Mouse (Mus musculus): ENCODE results near the gene Hist2h2ac. TPM values are rescaled to one million over a fixed set of nuclear protein-coding genes. Genes with fewer than 3 reads are reported as not detected.
A peak's percentile ranks its signal among the peaks of the same experiment; 100 is the strongest.
"Not testable (repeated sequence)": the region's sequence is repeated elsewhere in the genome, so short reads cannot be mapped to it uniquely, and the experiment has no call there.

Hist2h2ac gene
- polyA plus RNA-seq, 1 experiment = 0.76 TPM

DNA sequence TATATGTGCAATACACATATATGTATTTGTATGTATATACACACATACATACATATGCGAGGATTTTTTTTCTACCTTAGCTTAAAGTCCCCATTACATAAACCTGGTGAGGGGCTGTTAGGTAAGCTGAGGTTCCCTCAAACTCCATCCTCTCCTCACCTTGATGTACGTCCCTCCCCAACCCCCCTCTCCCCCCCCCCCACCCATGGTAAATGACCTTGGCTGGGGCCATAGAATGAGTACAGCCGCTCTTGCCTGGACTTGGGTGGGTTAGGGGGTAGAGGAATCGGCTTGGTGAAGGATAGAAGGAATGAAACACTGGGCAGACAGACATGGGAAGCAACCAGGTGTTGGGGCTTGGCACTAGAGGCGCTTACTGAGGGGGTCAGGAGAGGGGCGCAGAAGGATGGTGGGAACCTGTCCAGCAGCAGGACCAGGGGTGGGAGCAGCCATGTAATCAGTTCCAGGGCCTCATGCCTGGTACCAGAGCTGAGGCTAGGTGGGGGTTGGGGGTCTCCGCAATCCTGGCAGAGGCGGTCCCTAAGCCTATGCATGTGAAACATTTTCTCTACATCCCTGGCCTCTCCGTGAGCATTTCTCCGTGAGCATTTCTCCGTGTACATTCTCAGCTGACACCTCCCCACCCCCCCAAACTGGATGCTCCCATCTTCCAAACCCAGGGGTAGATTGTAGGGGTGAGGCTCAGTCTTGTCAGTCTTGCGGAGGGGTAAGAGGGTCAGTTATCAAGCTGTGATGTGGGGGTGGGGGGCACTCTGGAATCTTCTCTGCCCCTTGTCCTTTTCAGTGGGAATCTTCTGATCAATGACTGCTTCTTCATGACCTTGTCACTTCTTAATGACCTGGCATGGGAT, 38.9 kb downstream of the Hist2h2ac start:
- no peak for DNase-seq (ENCODE audit: low spot score)

DNA sequence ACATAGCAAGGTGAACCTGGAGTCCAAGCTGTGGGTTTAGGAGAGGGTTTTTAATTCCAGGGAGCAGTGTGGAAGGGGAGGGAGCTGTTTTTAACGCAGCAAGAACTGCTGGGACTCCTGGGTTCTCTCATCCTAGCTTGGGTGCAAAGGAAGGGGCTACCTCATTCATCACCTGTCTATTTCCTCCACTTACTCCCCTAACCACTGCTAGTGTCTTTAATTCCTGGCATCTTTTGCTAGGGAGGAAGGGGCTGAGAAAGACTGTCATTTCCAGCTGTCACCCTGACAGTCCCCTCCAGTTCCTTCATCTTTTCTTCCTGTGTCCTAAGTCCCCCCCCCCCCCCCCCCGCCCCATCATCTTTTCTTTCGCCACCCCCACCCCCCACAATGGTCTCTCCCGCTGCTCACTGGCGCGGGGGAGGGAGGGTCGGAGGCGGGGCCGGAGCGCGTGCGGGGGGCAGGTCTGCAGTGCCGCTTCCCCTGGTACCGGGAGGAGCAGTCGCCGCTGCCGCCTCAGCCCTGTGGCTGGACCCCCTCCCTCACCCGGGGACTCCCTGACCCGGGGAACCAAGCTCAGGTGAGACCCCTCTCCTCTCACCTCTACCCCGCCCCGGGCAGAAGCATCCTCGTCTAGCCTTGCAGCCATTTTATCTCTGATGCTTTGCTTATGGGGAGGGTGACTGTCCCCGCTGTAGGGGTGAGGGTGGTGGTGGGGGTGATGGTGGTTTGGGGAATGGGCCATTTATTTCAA, 39.8 kb downstream of the Hist2h2ac start, which contains the start of gene Sv2a:
Sv2a (plus strand) TSS at position 425 of the 751 bp plus-strand sequence.
- no peak for DNase-seq (ENCODE audit: low spot score)

DNA sequence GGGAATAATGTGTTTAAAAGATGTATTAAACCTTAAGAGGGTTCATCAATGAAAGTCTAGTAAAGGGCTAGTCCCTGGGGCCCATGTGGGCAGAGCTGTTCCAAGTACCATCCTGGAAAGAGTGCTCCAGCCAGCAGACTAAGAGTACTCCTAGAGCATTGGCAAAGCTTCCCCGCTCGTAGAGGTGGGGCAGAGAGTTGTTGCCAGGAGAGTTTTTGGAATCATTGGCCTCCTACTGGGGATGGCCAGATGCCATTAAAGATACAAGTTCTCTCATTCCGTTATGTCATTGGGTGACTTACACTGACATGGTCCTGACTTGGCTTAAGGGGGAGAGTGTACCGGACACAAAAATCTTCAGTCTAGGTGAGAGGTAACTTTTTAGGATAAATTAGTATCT, 41.1 kb downstream of the Hist2h2ac start:
- DNase-seq (ENCODE audit: low spot score) = no peak

DNA sequence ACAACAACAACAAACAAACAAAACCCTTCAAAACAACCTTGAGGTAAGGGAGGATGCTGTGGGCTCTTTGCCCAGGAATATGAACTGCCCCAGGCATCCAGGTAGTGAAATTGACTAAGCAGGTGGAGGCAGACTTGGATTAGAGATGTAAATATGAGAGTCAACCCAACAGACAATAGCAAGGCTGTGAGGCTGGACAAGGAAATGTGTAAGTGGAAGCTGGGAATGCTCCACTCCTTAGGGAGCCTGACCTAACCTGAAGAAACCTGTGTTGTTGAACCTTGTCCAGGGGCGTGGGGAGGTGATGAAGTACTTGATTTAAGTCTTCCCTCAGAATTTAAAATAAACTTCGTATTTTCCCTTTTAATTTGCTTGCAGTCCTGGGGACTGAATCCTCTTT, 41.8 kb downstream of the Hist2h2ac start:
- no peak for DNase-seq (ENCODE audit: low spot score)

DNA sequence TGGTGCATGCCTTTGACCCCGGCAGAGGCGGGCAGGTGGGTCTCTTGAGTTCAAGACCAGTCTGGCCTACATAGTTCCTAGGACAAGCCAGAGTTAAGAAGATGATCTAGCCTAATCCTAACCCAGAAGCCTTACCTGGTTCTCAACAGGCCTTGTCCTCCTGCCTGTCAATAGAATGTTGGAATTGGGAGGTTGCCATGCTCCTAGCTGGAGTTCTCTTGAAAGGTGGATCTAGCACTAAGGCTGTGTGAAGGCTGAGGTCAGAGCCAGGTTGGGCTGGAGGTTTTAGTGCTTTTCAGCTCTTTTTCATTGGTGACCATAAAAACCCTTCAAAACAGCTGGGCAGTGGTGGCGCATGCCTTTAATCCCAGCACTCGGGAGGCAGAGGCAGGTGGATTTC, 42.3 kb downstream of the Hist2h2ac start:
- no peak for DNase-seq (ENCODE audit: low spot score)

DNA sequence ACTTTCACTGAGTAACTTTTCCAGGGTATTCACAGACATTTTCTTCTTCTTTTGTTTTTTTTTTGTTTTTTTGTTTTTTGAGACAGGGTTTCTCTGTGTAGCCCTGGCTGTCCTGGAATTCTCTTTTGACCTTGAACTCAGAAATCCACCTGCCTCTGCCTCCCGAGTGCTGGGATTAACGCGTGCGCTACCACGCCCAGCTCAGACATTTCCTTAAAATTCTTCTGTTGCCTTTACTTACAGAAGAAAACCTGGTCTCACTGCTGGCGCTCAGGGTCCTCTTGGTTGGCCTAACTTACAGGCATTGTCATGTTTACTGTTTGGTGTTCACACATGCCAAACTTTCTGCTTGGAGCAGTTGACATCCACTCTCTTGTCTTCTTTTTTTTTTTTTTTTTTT, 45.4 kb downstream of the Hist2h2ac start:
- no peak for DNase-seq (ENCODE audit: low spot score)

DNA sequence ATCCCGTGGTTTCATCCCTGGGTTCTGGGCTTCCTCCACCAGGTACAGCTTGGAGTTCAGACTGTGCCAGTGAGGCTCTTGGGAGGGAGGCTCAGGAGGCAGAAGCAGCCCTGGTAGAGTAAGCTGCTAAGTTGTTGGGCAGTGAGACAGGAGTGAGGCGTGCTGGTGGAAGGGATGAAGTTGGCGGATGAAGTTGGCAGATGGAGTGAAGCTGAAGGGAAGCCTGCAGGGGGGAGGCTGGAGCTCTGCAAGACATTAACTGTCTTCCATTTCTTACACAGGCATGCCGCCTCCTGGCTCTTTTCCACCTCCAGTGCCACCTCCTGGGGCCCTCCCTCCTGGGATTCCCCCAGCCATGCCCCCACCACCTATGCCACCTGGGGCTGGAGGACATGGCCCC, 46.6 kb downstream of the Hist2h2ac start:
- DNase-seq (ENCODE audit: low spot score) = not testable (repeated sequence)

DNA sequence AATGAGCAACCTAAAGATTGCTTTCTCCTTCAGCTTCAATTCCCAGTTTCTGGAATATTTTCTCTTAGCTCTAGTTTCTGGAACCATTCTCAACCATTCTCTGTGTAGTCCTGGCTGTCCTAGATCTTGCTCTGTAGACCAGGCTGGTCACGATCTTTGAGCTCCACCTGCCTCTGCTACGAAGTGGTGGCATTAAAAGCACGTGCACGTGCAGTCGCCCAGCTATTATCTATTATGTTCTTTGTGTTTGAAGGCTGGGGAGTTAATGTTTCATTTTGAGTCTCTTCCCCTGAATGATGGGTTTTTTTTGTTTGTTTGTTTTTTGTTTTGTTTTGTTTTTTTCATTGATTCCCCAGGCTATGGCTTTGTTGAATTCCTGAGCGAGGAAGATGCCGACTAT, 47.5 kb downstream of the Hist2h2ac start:
- DNase-seq (ENCODE audit: low spot score) = no peak

DNA sequence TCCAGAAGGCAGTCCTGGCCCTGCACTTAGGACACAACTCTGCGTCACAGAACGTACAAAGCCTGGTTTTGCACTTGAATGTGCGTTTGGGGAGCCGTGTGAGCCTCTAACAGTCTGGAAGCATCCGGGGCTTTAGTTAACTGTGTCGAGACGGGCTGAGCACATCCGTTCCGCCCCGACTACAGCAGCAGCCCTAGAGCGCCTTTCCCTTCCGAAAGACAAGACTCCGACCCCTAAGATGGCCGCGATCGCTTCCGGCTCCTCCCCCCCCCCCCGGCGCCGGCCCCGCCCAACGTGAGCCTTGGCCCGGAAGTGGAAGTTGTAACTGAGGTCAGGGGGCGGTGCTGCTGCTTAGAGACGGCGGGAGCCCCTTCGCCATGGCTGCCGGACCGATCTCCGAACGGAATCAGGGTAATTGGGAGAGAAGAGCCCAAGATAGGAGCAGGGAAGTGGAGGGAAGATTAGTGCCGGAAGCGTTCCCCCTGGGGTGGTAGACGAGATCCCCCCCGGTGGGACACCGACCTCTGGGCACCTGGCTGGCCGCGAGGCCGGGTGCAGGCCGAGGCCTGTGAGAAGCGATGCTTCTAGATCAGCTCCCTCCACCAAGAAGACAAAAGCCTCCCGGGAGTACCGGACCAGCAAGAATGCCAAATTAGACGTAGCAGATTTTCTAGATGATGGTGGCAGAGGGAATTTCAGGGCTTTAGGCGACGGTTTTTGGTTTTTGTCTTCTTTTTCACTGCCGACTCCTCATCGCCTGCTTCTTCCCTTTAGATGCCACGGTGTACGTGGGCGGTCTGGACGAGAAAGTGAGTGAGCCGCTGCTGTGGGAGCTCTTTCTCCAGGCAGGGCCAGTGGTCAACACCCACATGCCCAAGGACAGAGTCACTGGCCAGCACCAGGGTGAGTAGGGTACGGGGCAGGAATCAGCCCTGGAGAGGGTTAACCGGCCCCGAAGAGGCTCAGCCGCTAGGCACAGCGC, 48.2 kb downstream of the Hist2h2ac start, which contains the start of gene Sf3b4:
Sf3b4 (plus strand) TSS at position 136 of the 982 bp plus-strand sequence.
- peak; percentile 77 for DNase-seq (ENCODE audit: low spot score)

DNA sequence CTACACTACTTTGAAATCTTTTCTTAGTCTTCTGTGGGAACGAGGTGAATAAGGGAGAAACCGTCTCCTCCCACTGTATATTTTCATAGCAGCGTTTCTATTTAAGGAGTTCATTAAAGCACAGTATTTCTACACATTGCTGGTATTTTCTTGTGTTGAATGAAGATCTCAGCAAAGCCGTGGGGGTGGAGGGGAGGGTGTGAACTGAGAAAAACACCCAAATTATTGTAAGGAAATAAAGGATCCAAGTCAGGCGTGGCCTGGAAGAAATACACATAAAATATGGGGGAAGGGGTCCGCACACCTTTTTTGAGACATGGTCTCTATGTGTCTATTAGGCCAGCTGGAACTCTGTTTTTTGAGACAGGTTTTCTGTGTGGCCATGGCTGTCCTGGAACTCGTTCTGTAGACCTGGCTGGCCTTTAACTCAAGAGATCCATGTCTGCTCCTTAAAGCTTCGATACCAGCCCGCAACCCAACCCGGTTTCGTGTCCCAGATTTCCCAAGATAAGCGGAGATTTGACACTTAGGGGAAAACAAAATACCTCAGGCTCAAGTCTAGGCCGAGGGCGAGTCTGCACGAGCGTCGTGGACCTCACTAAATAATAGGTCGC, 49.0 kb downstream of the Hist2h2ac start:
- no peak for DNase-seq (ENCODE audit: low spot score)

DNA sequence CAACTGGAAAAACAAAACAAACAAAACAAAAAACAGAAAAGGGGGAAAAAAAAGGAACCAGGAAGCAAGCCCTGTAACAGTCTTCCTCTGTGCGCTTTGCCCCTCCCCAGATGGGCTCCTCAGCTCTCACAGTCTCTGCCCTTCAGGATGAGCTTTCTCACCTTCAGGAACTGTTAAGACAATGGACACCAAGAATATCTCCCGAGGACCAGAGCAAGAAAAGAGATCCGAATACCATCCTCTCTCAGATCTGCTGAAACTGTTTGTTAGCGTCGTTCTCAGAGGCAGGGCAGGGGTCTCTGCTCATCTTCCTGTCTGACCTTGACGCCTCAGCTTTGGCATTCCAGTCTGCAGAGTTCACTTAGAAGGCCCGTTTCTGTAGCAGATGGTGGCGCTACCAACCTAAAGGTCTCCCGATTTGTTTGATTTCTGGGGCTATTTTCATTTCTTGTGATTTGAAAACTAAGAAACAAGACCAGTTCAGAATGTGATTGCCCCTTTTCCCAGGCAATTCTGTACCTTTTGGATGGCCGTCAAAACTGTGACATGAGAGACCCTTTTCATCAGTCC, 49.6 kb downstream of the Hist2h2ac start:
- DNase-seq (ENCODE audit: low spot score) = no peak

Other genes starting within 250 kb of the Hist2h2ac start
- gene Plekho1, start 224.9 kb downstream of the Hist2h2ac start, polyA plus RNA-seq (2012; rRNA removed) = 196 and 224 TPM in 2 replicates
- 15.3 and 20.3 TPM in 2 replicates for gene Vps45, start 162.4 kb downstream of the Hist2h2ac start, polyA plus RNA-seq (2012; rRNA removed)
- 11.1 and 16.8 TPM in 2 replicates for gene Otud7b, start 116.4 kb downstream of the Hist2h2ac start, polyA plus RNA-seq (2012; rRNA removed)
- 33.7 and 35.7 TPM in 2 replicates for gene Mtmr11, start 58.9 kb downstream of the Hist2h2ac start, polyA plus RNA-seq (2012; rRNA removed)
- gene Sf3b4, start 48.5 kb downstream of the Hist2h2ac start, polyA plus RNA-seq (2012; rRNA removed) = 48.6 and 52.3 TPM in 2 replicates
- gene Sv2a, start 39.7 kb downstream of the Hist2h2ac start, polyA plus RNA-seq (2012; rRNA removed) = 8.6 and 9.4 TPM in 2 replicates
- 28.1 and 39.1 TPM in 2 replicates for gene Bola1, start 1.2 kb downstream of the Hist2h2ac start, polyA plus RNA-seq (2012; rRNA removed)
- gene Hist2h2ab, start 1.0 kb downstream of the Hist2h2ac start, polyA plus RNA-seq (2012; rRNA removed) = 0.60 and 0.74 TPM in 2 replicates
- 7.7 TPM in 2 replicates for gene Hist2h2be, start 239 bp upstream of the Hist2h2ac start, polyA plus RNA-seq (2012; rRNA removed)
- 8.6 and 14.3 TPM in 2 replicates for gene Hist2h3c2, start 18.2 kb upstream of the Hist2h2ac start, polyA plus RNA-seq (2012; rRNA removed)
- gene Hist2h2aa2, start 19.4 kb upstream of the Hist2h2ac start, polyA plus RNA-seq (2012; rRNA removed) = 6.9 and 41.2 TPM in 2 replicates
- gene Hist2h2aa1, start 24.6 kb upstream of the Hist2h2ac start, polyA plus RNA-seq (2012; rRNA removed) = 140 and 149 TPM in 2 replicates
- not detected in 2 replicates for gene Hist2h3c1, start 25.8 kb upstream of the Hist2h2ac start, polyA plus RNA-seq (2012; rRNA removed)
- 1.4 and 1.6 TPM in 2 replicates for gene Hist2h4, start 42.4 kb upstream of the Hist2h2ac start, polyA plus RNA-seq (2012; rRNA removed)
- 1.9 and 3.2 TPM in 2 replicates for gene Hist2h3b, start 47.8 kb upstream of the Hist2h2ac start, polyA plus RNA-seq (2012; rRNA removed)
- 0.69 TPM in 1 of 2 replicates, not detected in the other for gene Hist2h2bb, start 48.9 kb upstream of the Hist2h2ac start, polyA plus RNA-seq (2012; rRNA removed)
- 4.9 and 5.6 TPM in 2 replicates for gene Fcgr1, start 73.1 kb upstream of the Hist2h2ac start, polyA plus RNA-seq (2012; rRNA removed)
- gene BC107364, start 231.4 kb upstream of the Hist2h2ac start, polyA plus RNA-seq (2012; rRNA removed) = 0.15 and 0.29 TPM in 2 replicates

All from urinary bladder, adult 2 months (tissue).